Mouse (Mus musculus) liver, embryonic 14.5 days (tissue): ENCODE measurements around the gene Zfp280b. TPM values are rescaled to one million over a fixed set of nuclear protein-coding genes. Genes with fewer than 3 reads are reported as not detected.

Experiments
- ATAC-seq: fragments of 200-750 bp; cut with Nextera tagmentation; 2 replicates; pipeline ENCODE4 v1.8.0; 2017; ENCODE audit warnings: moderate number of reproducible peaks, mild to moderate bottlenecking, moderate library complexity; ENCODE audit not compliant: insufficient read depth
- DNase-seq, 3 experiments: peaks; one replicate each; pipeline ENCODE4 v3.0.0-alpha.2; 2012 to 2013; ENCODE audit warnings: low read depth in 3 of 3, low spot score in 3 of 3
- H3K27ac ChIP-seq: fragments of 300-500 bp; sonication (generic); 2 replicates; pipeline ENCODE4 v1.5.1; 2014; ENCODE audit warnings: moderate library complexity, mild to moderate bottlenecking, control low read depth, inconsistent platforms
- H3K27me3 ChIP-seq: fragments of 300-500 bp; sonication (generic); 2 replicates; pipeline ENCODE4 v1.6.1; 2014; ENCODE audit warnings: mild to moderate bottlenecking, low read length, moderate library complexity; ENCODE audit not compliant: control insufficient read depth, insufficient read depth
- H3K36me3 ChIP-seq: fragments of 300-500 bp; sonication (generic); replicated peaks from 2 replicates; pipeline ENCODE4 v1.6.1; 2014; ENCODE audit warnings: low read depth; ENCODE audit not compliant: control insufficient read depth, insufficient read depth
- H3K4me1 ChIP-seq, 2 experiments: fragments of 200-500 bp in 1 of 2; fragments of 300-500 bp in 1 of 2; sonication (generic) in 1 of 2; replicated peaks; 2 replicates each; pipeline ENCODE4 v1.6.1; 2012 to 2014; ENCODE audit warnings: antibody characterized with exemption in 1 of 2, inconsistent platforms in 1 of 2, low read length in 1 of 2; ENCODE audit not compliant: control insufficient read depth in 2 of 2, insufficient read depth in 2 of 2
- H3K4me2 ChIP-seq: fragments of 300-500 bp; sonication (generic); 2 replicates; pipeline ENCODE4 v1.6.1; 2014; ENCODE audit warnings: low read depth, mild to moderate bottlenecking, control low read depth, moderate library complexity
- H3K4me3 ChIP-seq, 2 experiments: fragments of 200-500 bp in 1 of 2; fragments of 300-500 bp in 1 of 2; sonication (generic) in 1 of 2; 2 replicates each; pipeline ENCODE4 v1.5.1; 2012 to 2014; ENCODE audit warnings: low read depth in 2 of 2, low read length in 2 of 2, mild to moderate bottlenecking in 2 of 2, control low read depth in 1 of 2, inconsistent platforms in 1 of 2, moderate library complexity in 1 of 2; ENCODE audit not compliant: insufficient read depth in 1 of 2
- H3K9ac ChIP-seq: fragments of 300-500 bp; sonication (generic); replicated peaks from 2 replicates; pipeline ENCODE4 v1.6.1; 2014; ENCODE audit warnings: mild to moderate bottlenecking, control low read depth, moderate library complexity
- H3K9me3 ChIP-seq: fragments of 300-500 bp; sonication (generic); 2 replicates; pipeline ENCODE4 v1.6.1; 2016; ENCODE audit warnings: low read length, mixed read lengths; ENCODE audit not compliant: control insufficient read depth
- CTCF ChIP-seq: IDR thresholded peaks from 2 replicates; pipeline ENCODE4 v1.5.1; 2016; ENCODE audit warnings: antibody characterized with exemption, low read depth, control low read depth
- EP300 ChIP-seq: IDR thresholded peaks from 2 replicates; pipeline ENCODE4 v1.6.1; 2016; ENCODE audit warnings: antibody characterized with exemption, low read depth
- whole genome bisulfite sequencing: fragments of 180-500 bp; shearing (Covaris S2); extraction: QIAGEN DNeasy Blood & Tissue Kit; methylation state at CpG from one replicate; pipeline ENCODE4 v1.1.7; 2014; ENCODE audit not compliant: insufficient replicate concordance; 5-methylcytosine and 5-hydroxymethylcytosine counted together
- polyA plus RNA-seq, 2 experiments: library from polyadenylated mRNA; depleted of rRNA in 1 of 2; stranded (reverse) in 1 of 2; unstranded in 1 of 2; fragments of >200 nt; fragmentation: Nextera tagmentation in 1 of 2; extraction: Ambion mirVana in 1 of 2; gene quantifications; 2 replicates each; pipeline versions ENCODE4 v1.2.1 to v1.2.3; 2012 to 2014

Gene Zfp280b
- polyA plus RNA-seq, 2 experiments = 7.1 to 9.6 TPM

DNA sequence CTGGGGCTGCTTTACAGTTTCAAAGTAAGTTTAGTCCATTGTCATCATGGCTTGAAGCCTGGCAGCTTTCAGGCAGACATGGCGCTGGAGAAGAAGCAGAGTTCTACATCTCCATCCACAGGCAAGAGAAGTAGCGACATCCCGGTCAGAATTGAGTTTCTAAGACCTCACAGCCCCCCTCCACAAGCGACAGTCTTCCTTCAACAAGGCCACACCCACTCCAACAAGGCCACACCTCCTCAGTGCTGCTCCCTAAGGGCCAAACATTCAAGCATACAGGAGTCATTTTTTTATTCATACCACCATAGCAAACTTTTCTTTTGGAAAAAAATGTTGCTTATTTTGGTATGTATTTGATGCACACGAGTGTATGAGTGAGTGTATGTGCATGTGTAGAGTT is 2.0 kb upstream of the Zfp280b start:
- Histone ChIP-seq H3K9ac (no peak overlapping the region), H3K4me1 (peaks cover 10 to 21% of the 10 kb centered on the region in 2 experiments; a peak in 3 of 4 replicates), H3K9me3 (no peaks in the 10 kb centered on the region), H3K36me3 (no peaks in the 10 kb centered on the region; the same call in 1 of the 2 replicates), H3K4me2 (no peak overlapping the region), H3K27ac (no peak overlapping the region), H3K27me3 (no peaks in the 10 kb centered on the region), H3K4me3 (no peak overlapping the region)
- 43% methylated on average over 5 of the region's 5 CpGs for WGBS
- ATAC-seq (no peak), DNase-seq (no peak)
- TF ChIP-seq EP300 (no peak), CTCF (no peak)

DNA sequence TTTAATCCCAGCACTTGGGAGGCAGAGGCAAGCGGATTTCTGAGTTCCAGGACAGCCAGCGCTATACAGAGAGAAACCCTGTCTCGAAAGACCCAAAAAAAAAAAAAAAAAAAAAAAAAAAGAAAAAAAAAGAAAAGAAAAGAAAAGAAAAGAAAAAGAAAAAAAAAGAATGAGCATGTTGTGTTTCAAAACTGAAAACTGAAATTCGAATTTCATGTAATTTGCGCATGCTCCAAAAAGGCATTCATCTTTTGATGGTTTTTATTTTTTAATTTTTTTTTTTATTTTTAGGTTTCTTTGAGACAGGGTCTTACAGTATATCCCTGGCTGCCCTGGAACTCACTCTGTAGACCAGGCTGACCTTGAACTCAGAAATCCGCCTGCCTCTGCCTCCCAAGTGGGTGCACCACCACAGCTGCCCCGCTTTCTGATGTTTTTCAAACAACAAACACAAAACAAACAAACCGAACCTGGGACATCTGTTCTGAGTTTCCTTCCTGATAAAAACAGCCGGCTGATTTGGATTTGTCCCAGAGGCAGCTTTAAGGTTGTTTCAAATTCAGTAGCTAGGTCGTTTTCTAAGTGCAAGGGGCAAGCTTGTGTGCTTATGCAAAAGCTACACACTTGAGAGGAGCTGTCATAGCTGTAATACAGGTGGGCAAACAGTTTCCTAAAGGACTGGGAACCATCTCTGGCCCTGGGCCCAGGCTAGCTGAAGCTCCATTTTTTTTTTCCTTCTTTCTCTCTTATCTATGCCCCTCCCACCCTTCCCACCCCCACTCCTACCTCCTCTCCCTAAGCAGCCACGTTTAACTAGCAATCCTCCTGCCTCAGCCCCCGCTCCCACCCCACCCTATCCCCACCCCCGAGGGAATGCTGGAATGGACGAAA is 694 bp upstream of the Zfp280b start:
- H3K27ac ChIP-seq = peak overlapping the region; percentile 19
- DNase-seq (peak in 1 of 3 experiments; percentile 30), ATAC-seq (peak; percentile 82)
- H3K4me2 ChIP-seq = peak overlapping the region; percentile 94
- no peaks in the 10 kb centered on the region; the same call in 1 of the 2 replicates for H3K36me3 ChIP-seq
- no peaks in the 10 kb centered on the region for H3K27me3 ChIP-seq
- H3K4me3 ChIP-seq = peak overlapping the region; percentile 85 to 96
- H3K4me1 ChIP-seq = peaks cover 10 to 21% of the 10 kb centered on the region in 2 experiments; a peak in 3 of 4 replicates
- no peak for TF ChIP-seq EP300
- no peak for TF ChIP-seq CTCF
- H3K9ac ChIP-seq = peak overlapping the region; percentile 55
- no peaks in the 10 kb centered on the region for H3K9me3 ChIP-seq
- WGBS = 40% methylated on average over 14 of the region's 14 CpGs

DNA sequence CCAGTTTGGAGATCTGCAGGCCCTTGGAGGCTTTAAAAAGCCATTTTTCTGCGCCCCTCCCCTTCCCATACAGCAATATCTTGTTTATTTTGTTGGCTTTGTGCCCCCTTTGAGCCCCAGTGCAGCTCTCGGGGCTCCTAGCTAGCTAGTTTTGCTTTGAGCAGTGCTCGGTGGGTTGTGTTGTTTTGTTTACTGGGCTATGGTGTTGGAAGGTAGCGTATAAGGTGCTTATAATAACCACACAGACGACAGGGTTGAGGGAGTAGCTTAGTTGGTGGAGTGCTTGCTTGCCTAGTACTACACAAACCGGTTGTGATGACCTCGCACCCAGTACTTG is 637 bp downstream of the Zfp280b start:
- WGBS = 12% methylated on average over 7 of the region's 7 CpGs
- Histone ChIP-seq H3K27me3 (no peaks in the 10 kb centered on the region), H3K4me1 (peaks cover 10 to 16% of the 10 kb centered on the region in 2 experiments; a peak in 3 of 4 replicates), H3K36me3 (peaks cover 7% of the 10 kb centered on the region), H3K9ac (peak overlapping the region; percentile 93), H3K9me3 (no peaks in the 10 kb centered on the region), H3K27ac (peak overlapping the region; percentile 15; the same call in 1 of the 2 replicates), H3K4me3 (peak overlapping the region; percentile 85 to 96), H3K4me2 (peak overlapping the region; percentile 94)
- DNase-seq = no peak
- TF ChIP-seq EP300 (no peak), CTCF (no peak)
- ATAC-seq = no peak

DNA sequence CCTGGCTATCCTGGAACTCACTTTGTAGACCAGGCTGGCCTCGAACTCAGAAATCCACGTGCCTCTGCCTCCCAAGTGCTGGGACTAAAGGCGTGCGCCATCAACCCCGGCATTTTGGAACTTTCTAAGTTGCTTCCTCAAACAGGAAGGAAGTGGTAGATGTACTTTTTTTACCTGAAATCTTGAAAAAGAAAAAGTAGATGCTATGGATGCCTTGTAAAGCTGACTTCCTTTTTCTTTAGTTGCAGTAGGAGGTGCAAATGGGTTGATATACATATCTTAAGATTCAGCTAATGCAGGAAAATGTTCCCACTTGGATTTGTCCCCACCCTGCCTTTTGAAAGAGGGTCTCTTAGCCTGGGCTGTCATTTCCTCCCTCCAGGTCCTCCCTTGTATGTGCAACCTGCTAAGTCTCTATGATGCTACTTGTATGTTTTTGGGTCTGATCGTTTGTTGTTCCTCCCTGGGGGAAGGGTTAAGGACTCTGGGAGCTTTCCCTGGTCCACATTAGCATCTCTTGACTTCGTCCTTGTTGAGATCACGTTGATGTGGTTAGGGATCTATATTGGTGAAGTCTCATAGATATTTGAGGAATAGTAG is 1.7 kb downstream of the Zfp280b start:
- no peaks in the 10 kb centered on the region for H3K9me3 ChIP-seq
- H3K4me1 ChIP-seq = peaks cover 10 to 16% of the 10 kb centered on the region in 2 experiments; a peak in 3 of 4 replicates
- ATAC-seq = no peak
- H3K27me3 ChIP-seq = no peaks in the 10 kb centered on the region
- TF ChIP-seq EP300 (no peak), CTCF (no peak)
- H3K36me3 ChIP-seq = peaks cover 17% of the 10 kb centered on the region
- no peak overlapping the region for H3K27ac ChIP-seq
- WGBS = 71% methylated on average over 8 of the region's 8 CpGs
- DNase-seq = no peak
- H3K4me3 ChIP-seq = peak overlapping the region in 1 of 2 experiments; percentile 18; a peak in 1 of 4 replicates
- peak overlapping the region; percentile 94 for H3K4me2 ChIP-seq
- H3K9ac ChIP-seq = no peak overlapping the region

DNA sequence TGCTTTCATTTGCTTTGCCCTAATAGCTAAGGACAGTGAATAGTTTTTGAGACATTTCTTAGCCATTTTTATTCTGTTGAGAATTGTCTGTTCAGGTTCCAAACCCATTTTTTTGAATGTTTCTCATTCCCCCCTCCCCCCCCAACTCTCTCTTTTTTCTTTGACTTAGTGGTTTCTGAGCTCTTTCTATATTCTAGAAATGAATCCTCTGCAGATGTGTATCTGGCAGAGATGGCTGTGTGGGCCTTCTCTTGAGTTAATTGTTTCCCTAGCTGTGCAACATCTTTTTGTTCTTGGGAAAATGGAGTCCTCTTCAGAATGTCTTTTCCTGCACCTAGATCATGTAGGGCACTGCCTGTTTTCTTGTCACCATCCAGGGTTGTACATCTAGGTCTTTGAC is 2.8 kb downstream of the Zfp280b start:
- Histone ChIP-seq H3K27me3 (no peaks in the 10 kb centered on the region), H3K4me3 (no peak overlapping the region), H3K9me3 (no peaks in the 10 kb centered on the region), H3K9ac (no peak overlapping the region), H3K36me3 (peaks cover 29% of the 10 kb centered on the region), H3K4me1 (peaks cover 10 to 15% of the 10 kb centered on the region in 2 experiments; a peak in 3 of 4 replicates), H3K27ac (no peak overlapping the region), H3K4me2 (no peak overlapping the region)
- DNase-seq (no peak), ATAC-seq (no peak)
- TF ChIP-seq CTCF = no peak
- TF ChIP-seq EP300 = no peak
